Mouse (Mus musculus) spleen, adult 2 months (tissue): ENCODE data around the gene Myo16. TPM values are rescaled to one million over a fixed set of nuclear protein-coding genes. Genes with fewer than 3 reads are reported as not detected.

Experiments
- DNase-seq, 2 experiments: peaks; one replicate each; pipeline versions ENCODE4 v3.0.0 to v3.0.0-alpha.2; 2012 to 2021; ENCODE audit warnings: low spot score in 2 of 2, low read depth in 1 of 2
- H3K27ac ChIP-seq: fragments of 200-500 bp; 2 replicates; pipeline ENCODE4 v1.5.1; 2012; ENCODE audit warnings: low read length, inconsistent platforms; ENCODE audit not compliant: insufficient read depth
- H3K27me3 ChIP-seq: fragments of 200-500 bp; 2 replicates; pipeline ENCODE4 v1.6.1; 2012; ENCODE audit warnings: mild to moderate bottlenecking, moderate library complexity, low read length, inconsistent platforms; ENCODE audit not compliant: control insufficient read depth, insufficient read depth
- H3K36me3 ChIP-seq: fragments of 200-500 bp; 2 replicates; pipeline ENCODE4 v1.6.1; 2012; ENCODE audit warnings: mild to moderate bottlenecking, low read length, inconsistent platforms; ENCODE audit not compliant: control insufficient read depth, insufficient read depth
- H3K4me1 ChIP-seq: fragments of 200-500 bp; 2 replicates; pipeline ENCODE4 v1.6.1; 2011; ENCODE audit warnings: inconsistent platforms; ENCODE audit not compliant: control insufficient read depth, insufficient read depth, insufficient read length
- H3K4me3 ChIP-seq: fragments of 200-500 bp; 2 replicates; pipeline ENCODE4 v1.5.1; 2011; ENCODE audit warnings: mild to moderate bottlenecking, inconsistent platforms; ENCODE audit not compliant: insufficient read depth, insufficient read length; ENCODE audit errors: extremely low read depth
- CTCF ChIP-seq: fragments of 200-500 bp; IDR thresholded peaks from 2 replicates; pipeline ENCODE4 v1.5.1; 2011; ENCODE audit warnings: mild to moderate bottlenecking, inconsistent platforms; ENCODE audit not compliant: insufficient read depth, insufficient read length, insufficient replicate concordance; ENCODE audit errors: extremely low read depth
- POLR2A ChIP-seq: fragments of 200-500 bp; IDR thresholded peaks from 2 replicates; pipeline ENCODE4 v1.6.1; 2011; ENCODE audit warnings: low read depth, low read length, inconsistent platforms
- WGBS: fragments of 180-500 bp; shearing (Covaris S2); methylation state at CpG from one replicate; pipeline ENCODE4 v1.1.7; 2018; 5-methylcytosine and 5-hydroxymethylcytosine counted together
- polyA plus RNA-seq: library from polyadenylated mRNA; depleted of rRNA; stranded (reverse); fragments of >200 nt; gene quantifications from 2 replicates; pipeline ENCODE4 v1.2.3, GENCODE M21; 2012

Gene Myo16
- polyA plus RNA-seq, 1 experiment = 0.39 TPM

DNA sequence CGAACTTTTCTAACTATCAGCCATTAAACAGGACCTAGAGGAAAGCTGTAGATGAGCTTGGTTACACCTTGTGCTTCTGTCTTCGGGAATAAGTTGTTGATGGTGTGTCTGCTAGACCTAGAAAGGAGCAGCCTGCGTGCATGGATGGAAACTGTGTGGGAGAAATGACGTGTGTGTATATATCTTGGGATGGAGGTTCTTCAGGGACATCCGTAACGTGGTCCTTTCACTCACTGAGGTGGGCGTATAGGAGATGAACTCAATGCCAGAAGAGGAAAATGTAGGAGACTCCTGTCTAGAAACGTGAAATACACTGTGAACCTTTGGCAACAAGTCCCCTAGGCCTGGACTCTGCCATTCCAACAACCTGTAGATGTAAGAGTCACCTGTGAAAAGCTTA is 392.8 kb downstream of the Myo16 start:
- Histone ChIP-seq H3K27ac (no peak overlapping the region), H3K4me3 (no peak overlapping the region), H3K4me1 (no peaks in the 10 kb centered on the region), H3K36me3 (no peaks in the 10 kb centered on the region), H3K27me3 (no peaks in the 10 kb centered on the region)
- no peak for TF ChIP-seq CTCF
- TF ChIP-seq POLR2A = no peak
- 88% methylated on average over 8 of the region's 8 CpGs for WGBS
- no peak for DNase-seq

DNA sequence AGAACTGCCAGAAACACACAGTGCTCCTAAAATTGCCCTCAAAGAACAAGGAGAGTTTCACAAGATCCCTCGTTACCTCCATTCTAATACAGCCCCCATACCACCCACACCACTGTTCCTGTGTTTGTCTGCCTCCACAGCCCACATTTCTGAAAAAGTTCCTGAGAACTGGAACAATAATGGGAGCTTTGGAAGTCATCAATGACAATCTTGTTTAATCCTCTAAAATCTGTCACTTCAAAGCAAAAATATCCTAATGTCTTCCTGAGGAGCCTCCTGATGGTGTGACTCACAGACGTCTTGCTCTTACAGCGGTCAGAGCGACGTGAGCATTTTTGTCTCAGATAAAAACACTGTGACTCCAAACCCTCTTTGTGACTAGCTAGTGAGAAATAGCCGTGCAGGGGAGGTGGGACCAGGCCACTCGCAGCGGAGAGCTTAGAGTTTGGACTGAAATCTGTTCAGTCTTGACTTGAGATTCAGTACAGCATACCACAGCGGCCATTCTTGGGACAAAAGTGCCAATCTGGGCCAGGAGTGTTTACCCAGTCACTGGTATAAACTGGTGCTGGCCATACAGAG is 394.4 kb downstream of the Myo16 start:
- Histone ChIP-seq H3K4me1 (no peaks in the 10 kb centered on the region), H3K4me3 (no peak overlapping the region), H3K27me3 (no peaks in the 10 kb centered on the region), H3K27ac (no peak overlapping the region), H3K36me3 (no peaks in the 10 kb centered on the region)
- 90% methylated on average over 9 of the region's 9 CpGs for WGBS
- TF ChIP-seq CTCF (no peak), POLR2A (no peak)
- DNase-seq = no peak

DNA sequence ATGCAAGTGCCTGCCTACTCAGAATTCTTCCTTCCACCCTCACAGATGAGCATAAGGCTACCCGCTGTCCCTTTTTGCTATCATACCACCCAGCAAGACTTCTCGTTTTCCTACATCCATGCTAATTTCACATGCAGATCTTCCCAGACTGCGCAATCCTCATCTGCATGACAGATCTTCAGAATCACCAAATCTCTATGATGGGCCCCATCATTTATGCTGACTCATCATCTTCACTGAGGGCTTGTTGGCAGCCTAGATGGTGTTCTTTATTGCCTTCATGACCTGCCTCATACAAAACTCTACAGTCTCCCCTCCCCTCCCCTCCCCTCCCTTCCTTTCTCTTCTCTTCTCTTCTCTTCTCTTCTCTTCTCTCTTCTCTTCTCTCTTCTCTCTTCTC is 395.7 kb downstream of the Myo16 start:
- Histone ChIP-seq H3K4me1 (no peaks in the 10 kb centered on the region), H3K36me3 (no peaks in the 10 kb centered on the region), H3K27ac (no peak overlapping the region), H3K27me3 (no peaks in the 10 kb centered on the region), H3K4me3 (no peak overlapping the region)
- 89% methylated on average over 3 of the region's 3 CpGs for WGBS
- DNase-seq = no peak
- TF ChIP-seq CTCF (no peak), POLR2A (no peak)

DNA sequence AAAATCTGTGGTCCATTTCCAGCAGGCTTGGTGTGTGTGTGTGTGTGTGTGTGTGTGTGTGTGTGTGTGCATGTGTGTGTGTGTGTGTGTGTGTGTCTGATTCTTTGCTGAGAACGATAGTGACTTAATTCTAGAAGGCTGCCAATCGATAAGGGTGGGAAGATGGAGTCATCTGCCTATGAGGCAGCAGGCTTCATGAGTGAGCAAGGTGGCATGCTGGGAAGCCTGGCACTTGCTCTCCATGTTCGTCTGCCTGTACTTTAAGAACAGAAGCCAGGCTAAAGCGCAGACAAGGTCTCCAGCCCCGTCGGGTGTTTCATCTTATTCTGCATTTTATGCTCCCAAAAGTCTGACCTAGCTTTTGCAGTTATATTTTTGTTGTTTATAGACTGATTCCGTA is 404.2 kb downstream of the Myo16 start:
- 82% methylated on average over 7 of the region's 7 CpGs for WGBS
- H3K27ac ChIP-seq = no peak overlapping the region

DNA sequence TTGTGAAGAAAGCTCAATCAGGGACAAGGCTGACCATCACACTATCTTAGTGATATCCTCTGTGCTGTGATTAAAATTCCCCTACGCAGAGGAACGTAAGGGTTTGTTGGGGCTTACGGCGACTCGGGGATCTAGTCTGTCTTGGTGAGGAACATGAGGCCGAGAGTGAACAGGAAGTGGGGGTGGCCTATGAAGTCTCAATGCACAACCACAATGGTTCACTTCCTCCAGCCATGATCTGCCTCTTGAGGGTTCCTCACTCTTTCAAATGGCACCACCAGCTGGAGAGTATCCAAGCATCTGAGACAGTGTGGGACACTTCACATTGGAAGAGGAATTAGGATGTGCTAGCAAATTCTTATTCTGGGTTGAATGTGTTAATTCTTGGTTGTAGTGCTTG is 405.8 kb downstream of the Myo16 start:
- 68% methylated on average over 6 of the region's 6 CpGs for WGBS
- Histone ChIP-seq H3K27ac (no peak overlapping the region), H3K27me3 (no peaks in the 10 kb centered on the region), H3K4me1 (peaks cover 2% of the 10 kb centered on the region; the same call in 1 of the 2 replicates), H3K4me3 (no peak overlapping the region), H3K36me3 (no peaks in the 10 kb centered on the region)
- TF ChIP-seq CTCF (no peak), POLR2A (no peak)
- no peak for DNase-seq

More for the DNA sequence above, 404.2 kb downstream of the Myo16 start:
- Histone ChIP-seq H3K4me1 (peaks cover 2% of the 10 kb centered on the region; the same call in 1 of the 2 replicates), H3K36me3 (no peaks in the 10 kb centered on the region), H3K4me3 (no peak overlapping the region), H3K27me3 (no peaks in the 10 kb centered on the region)
- TF ChIP-seq POLR2A (no peak), CTCF (no peak)
- DNase-seq = no peak

DNA sequence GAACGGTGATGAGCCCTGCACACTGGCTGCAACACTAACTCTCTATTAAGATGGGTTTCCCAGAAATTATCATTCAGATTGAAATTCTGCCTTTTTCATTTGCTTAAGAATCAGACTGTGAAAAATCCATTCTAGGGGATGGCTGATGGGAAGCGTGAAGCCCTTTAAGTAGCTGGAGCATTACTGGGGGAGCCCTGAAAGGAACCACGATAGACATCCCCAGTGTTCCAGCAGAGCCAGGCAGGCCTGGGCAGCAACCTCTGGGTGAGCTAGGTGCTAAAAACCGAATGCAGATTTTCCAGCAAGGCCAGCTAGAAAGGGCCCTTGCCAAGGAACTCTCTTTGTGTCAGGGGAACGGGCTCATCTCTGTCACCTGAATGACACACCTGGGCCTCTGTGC is 407.9 kb downstream of the Myo16 start:
- WGBS = 88% methylated on average over 5 of the region's 5 CpGs

DNA sequence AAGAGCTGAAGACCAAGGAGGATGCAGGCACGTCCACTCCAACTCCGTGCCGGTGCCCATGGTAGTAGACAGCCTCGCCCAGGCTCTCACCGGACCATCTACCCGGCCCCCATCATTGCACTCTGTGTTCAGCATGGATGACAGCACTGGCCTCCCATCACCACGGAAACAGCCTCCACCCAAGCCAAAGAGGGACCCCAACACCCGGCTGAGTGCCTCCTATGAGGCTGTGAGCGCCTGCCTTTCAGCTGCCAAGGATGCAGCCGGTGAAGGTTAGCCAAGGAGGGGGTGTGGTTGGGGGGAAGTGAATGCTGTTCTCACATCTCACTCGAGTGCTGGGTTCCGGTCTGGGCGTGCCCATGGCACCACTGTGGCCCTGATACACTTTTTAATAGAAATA is 408.3 kb downstream of the Myo16 start:
- Histone ChIP-seq H3K27me3 (no peaks in the 10 kb centered on the region), H3K4me1 (peaks cover 2% of the 10 kb centered on the region; the same call in 1 of the 2 replicates), H3K36me3 (no peaks in the 10 kb centered on the region), H3K27ac (no peak overlapping the region), H3K4me3 (no peak overlapping the region)
- WGBS = 86% methylated on average over 13 of the region's 13 CpGs
- TF ChIP-seq CTCF (no peak), POLR2A (no peak)
- no peak for DNase-seq

More for the DNA sequence above, 407.9 kb downstream of the Myo16 start:
- no peak for TF ChIP-seq CTCF
- no peaks in the 10 kb centered on the region for H3K27me3 ChIP-seq
- DNase-seq = no peak
- H3K36me3 ChIP-seq = no peaks in the 10 kb centered on the region
- no peak overlapping the region for H3K4me3 ChIP-seq
- H3K27ac ChIP-seq = no peak overlapping the region
- peaks cover 2% of the 10 kb centered on the region; the same call in 1 of the 2 replicates for H3K4me1 ChIP-seq
